In the genomic region with DNA sequence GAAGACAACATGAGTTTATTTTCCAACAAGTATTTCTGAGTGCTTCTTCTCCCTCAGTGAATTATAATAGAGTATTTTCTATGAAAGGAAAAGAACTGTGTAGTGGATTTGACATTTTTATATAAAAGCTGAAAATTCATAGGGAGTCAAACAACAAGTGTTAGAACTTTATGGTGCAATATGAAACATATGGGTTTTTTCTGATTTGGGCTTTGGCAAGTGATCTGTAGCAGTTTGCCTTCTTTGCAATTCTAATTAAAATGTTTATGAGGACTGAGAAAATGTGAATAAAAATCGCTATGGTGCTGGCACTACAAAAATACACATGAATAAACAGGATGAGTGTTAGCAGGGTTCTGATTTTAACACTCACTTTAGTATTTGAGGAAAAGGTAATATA, we compare ENCODE assay signal across 14 mouse cellular contexts.
"Had no signal": no experiment of that assay in that cellular context is flagged by ENCODE, and none has a peak within 500 bp of the region (broad histone marks: within the 10 kb centered on the region; RNA-seq: fewer than 3 reads in every experiment).

No protein-coding gene starts in this region.

- H3K4me3 ChIP-seq: liver, embryonic 13.5 days had no signal

- DNase-seq: kidney, adult 2 months; kidney, postnatal 10 days; kidney, postnatal 36 days; liver, embryonic 13.5 days; lung, adult 2 months; lung, postnatal 14 days; lung, postnatal 4 days; midbrain, embryonic 14.5 days; right cerebral cortex, adult 18-20 months; right cerebral cortex, postnatal 14 days; right cerebral cortex, postnatal 4 days; thymus, postnatal 25 days had no signal

- H3K4me2 ChIP-seq: liver, embryonic 13.5 days; midbrain, embryonic 11.5 days had no signal

- H3K4me1 ChIP-seq: liver, embryonic 13.5 days had no signal

- H3K9me3 ChIP-seq: liver, embryonic 13.5 days had no signal

- H3K36me3 ChIP-seq: liver, embryonic 13.5 days had no signal

- H3K27me3 ChIP-seq: liver, embryonic 13.5 days had no signal

- H3K27ac ChIP-seq: liver, embryonic 13.5 days; stomach, postnatal 0 days had no signal

- H3K9ac ChIP-seq: liver, embryonic 13.5 days had no signal
